Mouse (Mus musculus): Measurements from ENCODE around the gene Gm5890. TPM values are rescaled to one million over a fixed set of nuclear protein-coding genes. Genes with fewer than 3 reads are reported as not detected.

Gm5890 gene
- polyA plus RNA-seq (2012; fragmentation: generic; extraction: Trizol), result not detected

GRCm38 (mm10) chr7:20262734-20263133 is at the start of gene Gm5890:
TSS of gene Gm5890 (minus strand) at chr7:20262834.

GRCm38 (mm10) chr7:20233728-20234127 is 28.9 kb downstream of the Gm5890 start, which contains the start of gene Gm4498:
TSS of gene Gm4498 (minus strand) at chr7:20233828.

Other genes starting within 250 kb of the Gm5890 start
- gene Vmn1r91, start 163.2 kb downstream of the Gm5890 start, polyA plus RNA-seq (2012; fragmentation: generic; extraction: Trizol), result not detected
- not detected for gene Gm16442, start 140.3 kb downstream of the Gm5890 start, polyA plus RNA-seq (2012; fragmentation: generic; extraction: Trizol)
- not detected for gene Vmn1r93, start 123.7 kb downstream of the Gm5890 start, polyA plus RNA-seq (2012; fragmentation: generic; extraction: Trizol)
- gene Vmn1r94, start 94.5 kb downstream of the Gm5890 start, polyA plus RNA-seq (2012; fragmentation: generic; extraction: Trizol), result not detected
- gene Vmn1r95, start 69.1 kb downstream of the Gm5890 start, polyA plus RNA-seq (2012; fragmentation: generic; extraction: Trizol), result not detected
- gene Gm6164, start 57.2 kb downstream of the Gm5890 start, polyA plus RNA-seq (2012; fragmentation: generic; extraction: Trizol), result not detected
- not detected for gene Gm4498, start 29.0 kb downstream of the Gm5890 start, polyA plus RNA-seq (2012; fragmentation: generic; extraction: Trizol)
- not detected for gene Gm4133, start 71.2 kb upstream of the Gm5890 start, polyA plus RNA-seq (2012; fragmentation: generic; extraction: Trizol)
- gene Gm5728, start 112.6 kb upstream of the Gm5890 start, polyA plus RNA-seq (2012; fragmentation: generic; extraction: Trizol), result not detected
- not detected for gene Vmn1r100, start 155.1 kb upstream of the Gm5890 start, polyA plus RNA-seq (2012; fragmentation: generic; extraction: Trizol)
- gene Vmn1r101, start 179.8 kb upstream of the Gm5890 start, polyA plus RNA-seq (2012; fragmentation: generic; extraction: Trizol), result not detected
- gene Gm10670, start 212.1 kb upstream of the Gm5890 start, polyA plus RNA-seq (2012; fragmentation: generic; extraction: Trizol), result not detected
- gene Vmn1r103, start 247.7 kb upstream of the Gm5890 start, polyA plus RNA-seq (2012; fragmentation: generic; extraction: Trizol), result not detected